Mouse (Mus musculus) lung, postnatal 0 days (tissue): Measurements from ENCODE around the gene Ccdc85b.

Experiments
- CTCF ChIP-seq: IDR thresholded peaks from 2 replicates; pipeline ENCODE4 v1.5.1; 2016; ENCODE audit warnings: antibody characterized with exemption, mild to moderate bottlenecking
- EP300 ChIP-seq: IDR thresholded peaks from 2 replicates; pipeline ENCODE4 v1.6.1; 2016; ENCODE audit warnings: antibody characterized with exemption, mild to moderate bottlenecking, control low read depth

DNA sequence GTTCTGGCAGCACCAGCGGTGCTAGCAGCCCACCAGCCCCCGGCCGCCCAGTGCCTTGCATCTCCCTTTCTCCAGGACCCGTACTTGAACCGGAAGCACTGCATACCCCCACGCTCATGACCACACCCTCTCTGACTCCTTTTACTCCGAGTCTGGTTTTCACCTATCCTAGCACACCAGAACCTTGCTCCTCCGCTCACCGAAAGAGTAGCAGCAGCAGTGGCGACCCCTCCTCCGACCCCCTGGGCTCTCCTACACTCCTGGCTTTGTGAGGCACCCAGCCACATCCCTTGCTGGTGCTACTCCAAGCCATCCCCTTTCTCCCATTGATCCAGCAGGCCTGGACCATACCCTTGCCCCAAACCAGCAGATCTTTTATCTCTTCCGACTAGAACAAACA is 2.7 kb downstream of the Ccdc85b start:
- TF ChIP-seq CTCF: no peak
- TF ChIP-seq EP300: no peak
